Mouse (Mus musculus) hindbrain, postnatal 0 days (tissue): ENCODE measurements at regions not wholly inside any gene's neighbourhood (a gene's known extent, or its start where the extent isn't known, plus 50 kb on each side); places are given as distances from the start of the nearest gene placed in this dataset.

Experiments
- ATAC-seq: fragments of 200-750 bp; cut with Nextera tagmentation; 2 replicates; pipeline ENCODE4 v1.8.0; 2017; ENCODE audit warnings: mild to moderate bottlenecking, moderate TSS enrichment, moderate library complexity
- DNase-seq: peaks from one replicate; pipeline ENCODE4 v3.0.0-alpha.2; 2015; ENCODE audit warnings: low spot score
- H3K27ac ChIP-seq: fragments of 300-500 bp; sonication (generic); 2 replicates; pipeline ENCODE4 v1.5.1; 2014; ENCODE audit warnings: mild to moderate bottlenecking
- H3K27me3 ChIP-seq: fragments of 300-500 bp; sonication (generic); 2 replicates; pipeline ENCODE4 v1.6.1; 2014; ENCODE audit warnings: low read length, mixed read lengths; ENCODE audit not compliant: insufficient read depth
- H3K36me3 ChIP-seq: fragments of 300-500 bp; sonication (generic); 2 replicates; pipeline ENCODE4 v1.6.1; 2014; ENCODE audit warnings: low read length, mixed read lengths; ENCODE audit not compliant: insufficient read depth
- H3K4me1 ChIP-seq: fragments of 300-500 bp; sonication (generic); 2 replicates; pipeline ENCODE4 v1.6.1; 2014; ENCODE audit warnings: antibody characterized with exemption, low read length, mixed read lengths; ENCODE audit not compliant: insufficient read depth
- H3K4me2 ChIP-seq: fragments of 300-500 bp; sonication (generic); 2 replicates; pipeline ENCODE4 v1.6.1; 2014; ENCODE audit warnings: low read depth, mild to moderate bottlenecking, low read length, moderate library complexity, mixed read lengths
- H3K4me3 ChIP-seq: fragments of 300-500 bp; sonication (generic); 2 replicates; pipeline ENCODE4 v1.5.1; 2014; ENCODE audit warnings: low read length
- H3K9ac ChIP-seq: fragments of 300-500 bp; sonication (generic); replicated peaks from 2 replicates; pipeline ENCODE4 v1.6.1; 2014; ENCODE audit warnings: mild to moderate bottlenecking, low read length, moderate library complexity, mixed read lengths
- H3K9me3 ChIP-seq: fragments of 300-500 bp; sonication (generic); 2 replicates; pipeline ENCODE4 v1.6.1; 2016; ENCODE audit warnings: low read length, mixed read lengths
- CTCF ChIP-seq: IDR thresholded peaks from 2 replicates; pipeline ENCODE4 v1.5.1; 2016; ENCODE audit warnings: antibody characterized with exemption, control low read depth, low read depth
- WGBS: fragments of 180-500 bp; shearing (Covaris S2); extraction: QIAGEN DNeasy Blood & Tissue Kit; methylation state at CpG from one replicate; pipeline ENCODE4 v1.1.7; 2014; 5-methylcytosine and 5-hydroxymethylcytosine counted together
- microRNA counts: library from miRNA; unstranded; fragments of <30 nt; microRNA quantifications from one replicate; lab custom pipeline; 2015
- microRNA-seq, 2 experiments: library from miRNA; unstranded; fragments of <30 nt; microRNA quantifications; one replicate each; pipeline ENCODE4; 2016

- H3K36me3 ChIP-seq = no peaks in the 10 kb centered on the region
- no peaks in the 10 kb centered on the region for H3K4me1 ChIP-seq
- H3K27ac ChIP-seq = no peak overlapping the region
- 81% methylated on average over 5 of the region's 5 CpGs for WGBS
- H3K4me2 ChIP-seq = no peak overlapping the region
- H3K27me3 ChIP-seq = no peaks in the 10 kb centered on the region
- no peak for DNase-seq
- H3K4me3 ChIP-seq = no peak overlapping the region
- no peak overlapping the region for H3K9ac ChIP-seq
- H3K9me3 ChIP-seq = no peaks in the 10 kb centered on the region
- no peak for TF ChIP-seq CTCF
- ATAC-seq = no peak
Measured at GRCm38 (mm10) chr2:94219421-94219820, 61.7 kb upstream of the Hsd17b12 start.

DNA sequence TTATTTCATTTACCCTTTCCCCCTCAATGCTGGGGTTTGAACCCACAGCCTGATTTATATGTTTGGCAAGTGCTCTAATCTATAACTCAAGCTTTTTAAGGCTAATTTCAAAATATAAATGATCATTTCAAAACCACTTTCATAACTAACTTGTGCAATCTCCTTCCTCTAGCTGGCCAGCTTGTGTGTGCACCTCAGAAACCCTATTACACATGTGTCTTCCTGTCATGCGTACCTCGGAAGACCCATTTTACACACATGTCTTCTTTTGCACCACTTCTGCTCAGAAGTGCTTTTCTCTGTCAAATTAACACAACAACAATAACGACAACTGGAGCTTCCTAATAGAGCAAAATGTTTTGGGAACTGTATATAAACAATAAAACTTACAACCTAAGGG lies 59.7 kb upstream of the Hsd17b12 start:
- H3K27ac ChIP-seq = no peak overlapping the region
- no peak overlapping the region for H3K9ac ChIP-seq
- H3K36me3 ChIP-seq = no peaks in the 10 kb centered on the region
- H3K4me2 ChIP-seq = no peak overlapping the region
- WGBS = 89% methylated on average over 3 of the region's 3 CpGs
- DNase-seq (no peak), ATAC-seq (no peak)
- TF ChIP-seq CTCF = no peak
- no peak overlapping the region for H3K4me3 ChIP-seq
- no peaks in the 10 kb centered on the region for H3K4me1 ChIP-seq
- H3K9me3 ChIP-seq = no peaks in the 10 kb centered on the region
- H3K27me3 ChIP-seq = no peaks in the 10 kb centered on the region

DNA sequence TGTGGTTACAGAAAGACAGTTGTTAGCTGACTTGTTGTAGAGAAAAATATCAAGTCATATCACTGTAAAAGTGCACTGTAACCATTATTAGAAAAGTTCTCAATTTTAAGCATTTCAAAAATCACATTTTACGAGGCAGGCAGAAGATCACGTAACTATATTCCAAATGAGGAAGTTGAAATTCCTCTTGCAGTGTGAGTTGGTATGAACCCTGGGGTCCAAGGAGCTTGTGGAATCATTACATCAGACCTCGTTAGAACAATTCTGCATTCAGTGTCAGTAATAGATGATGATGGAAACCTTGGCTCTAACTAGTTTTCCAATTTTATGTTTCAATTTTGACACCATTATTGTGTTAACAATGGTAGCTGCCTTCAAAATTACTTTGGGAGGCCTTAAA lies 57.7 kb upstream of the Hsd17b12 start:
- no peak for TF ChIP-seq CTCF
- Histone ChIP-seq H3K9ac (no peak overlapping the region), H3K27ac (no peak overlapping the region), H3K36me3 (no peaks in the 10 kb centered on the region), H3K27me3 (no peaks in the 10 kb centered on the region), H3K4me2 (no peak overlapping the region), H3K4me1 (no peaks in the 10 kb centered on the region), H3K9me3 (no peaks in the 10 kb centered on the region), H3K4me3 (no peak overlapping the region)
- ATAC-seq (no peak), DNase-seq (no peak)
- WGBS = 90% methylated on average over 3 of the region's 3 CpGs

MicroRNAs encoded in the stretch of these regions (microRNA counts, 519-probe panel; counts per million panel counts)
- microRNA mmu-miR-129-3p (lab: Ali Mortazavi, UCI) = 5,166 counts per million, percentile 86 among the panel's probes with 10 or more counts
- 3,618 counts per million, percentile 62 among the panel's probes with 10 or more counts for microRNA mmu-miR-129-5p (lab: Ali Mortazavi, UCI)

Small RNAs in the stretch of these regions (microRNA-seq; reads per million reads assigned to microRNA genes)
- 0.53 to 1.1 reads per million in 2 experiments for gene Mir129-2
- gene Mir129b = 0 reads per million in 2 experiments
